Mouse (Mus musculus) megakaryocyte progenitor cell, adult 5-6 weeks (primary cell): ENCODE results near the gene Nfatc2. TPM values are rescaled to one million over a fixed set of nuclear protein-coding genes. Genes with fewer than 3 reads are reported as not detected.
A peak's percentile ranks its signal among the peaks of the same experiment; 100 is the strongest.

Experiments
- ATAC-seq: replicated peaks from 2 replicates; pipeline ENCODE4 v1.8.0; 2016; ENCODE audit warnings: mild to moderate bottlenecking, moderate TSS enrichment, inconsistent platforms; ENCODE audit not compliant: poor library complexity
- total RNA-seq, 2 experiments: library from RNA; stranded (forward) in 1 of 2; stranded (reverse) in 1 of 2; fragments of 157-497, 149-512 nt in 1 of 2; fragments of 200-1000 nt in 1 of 2; gene quantifications; 2 replicates each; pipeline versions ENCODE4 v1.2.3 to v1.2.4; 2015 to 2017

Nfatc2 gene
- total RNA-seq, 2 experiments from 2014 or later, result 0.17 to 1.7 TPM

DNA sequence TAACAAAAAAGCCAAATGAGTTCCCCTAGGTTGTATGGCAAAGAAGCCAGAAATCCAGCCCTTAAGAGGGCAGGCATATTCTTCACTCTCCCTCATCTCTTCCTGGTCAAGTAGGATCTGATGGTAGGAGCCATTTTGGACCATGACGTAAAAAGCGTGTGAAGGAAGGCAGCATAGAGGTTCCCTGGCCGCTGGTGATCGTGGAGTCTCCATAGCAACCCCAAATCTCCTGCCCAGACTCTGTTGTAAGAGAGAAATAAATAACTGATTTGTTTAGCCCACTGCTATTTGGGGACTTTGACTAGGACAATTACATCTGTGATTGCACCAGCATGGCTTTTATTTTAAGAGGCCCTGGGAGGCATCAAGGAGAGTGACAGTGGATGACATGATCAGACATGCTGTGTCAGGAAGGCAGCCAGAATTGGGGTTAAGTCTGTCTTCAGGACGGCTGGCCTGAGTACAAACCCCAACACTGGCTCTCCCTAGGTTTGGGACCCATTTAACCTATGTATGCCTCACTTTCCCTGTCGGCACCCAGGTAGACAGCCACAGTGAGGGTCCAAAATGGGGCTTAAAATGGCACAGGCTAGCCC lies 8.3 kb upstream of the Nfatc2 start:
- no peak for ATAC-seq

DNA sequence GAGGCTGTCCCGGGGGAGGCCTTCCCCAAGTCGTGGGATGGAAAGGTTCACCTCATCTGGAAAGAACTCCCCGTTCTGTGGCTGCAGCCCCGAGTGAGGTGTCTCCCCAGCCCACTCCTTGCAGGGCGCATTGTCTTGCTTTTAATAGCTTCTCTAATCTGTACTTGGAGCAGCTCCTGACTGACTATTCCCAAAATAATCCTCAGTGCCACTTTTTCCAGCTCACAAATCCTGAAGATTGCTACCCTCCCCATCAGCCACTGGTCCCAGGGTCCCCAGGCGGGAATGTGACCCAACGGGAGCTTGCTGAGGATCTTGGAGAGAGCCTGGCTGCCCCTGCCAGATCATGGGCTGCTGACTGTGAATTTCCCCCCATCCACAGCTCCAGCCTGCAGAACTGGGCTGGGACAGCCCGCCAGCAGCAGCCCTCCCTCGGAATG lies 6.7 kb upstream of the Nfatc2 start:
- ATAC-seq, result no peak

DNA sequence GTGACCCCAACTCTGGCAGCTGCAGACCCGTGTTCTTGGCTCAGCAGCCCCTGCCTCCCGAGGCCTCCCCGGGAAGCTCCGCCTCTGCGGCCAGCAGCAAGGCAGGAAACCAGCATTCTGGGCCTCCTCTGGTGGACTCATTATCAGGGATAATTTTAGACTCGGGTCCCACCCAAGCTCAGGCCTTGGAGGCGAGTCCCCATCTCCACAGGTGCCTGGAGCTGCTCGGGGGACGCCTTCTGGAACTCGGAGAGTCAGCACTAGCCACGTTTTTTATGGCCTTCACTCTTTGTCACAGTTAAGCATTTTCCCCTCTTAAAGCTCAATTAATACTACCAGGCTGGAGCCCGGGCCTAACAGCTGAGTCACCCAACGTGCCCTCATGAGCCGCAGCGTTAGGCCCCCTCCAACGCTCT lies 3.2 kb upstream of the Nfatc2 start:
- ATAC-seq, result peak; percentile 26; the same call in 1 of the 2 replicates

DNA sequence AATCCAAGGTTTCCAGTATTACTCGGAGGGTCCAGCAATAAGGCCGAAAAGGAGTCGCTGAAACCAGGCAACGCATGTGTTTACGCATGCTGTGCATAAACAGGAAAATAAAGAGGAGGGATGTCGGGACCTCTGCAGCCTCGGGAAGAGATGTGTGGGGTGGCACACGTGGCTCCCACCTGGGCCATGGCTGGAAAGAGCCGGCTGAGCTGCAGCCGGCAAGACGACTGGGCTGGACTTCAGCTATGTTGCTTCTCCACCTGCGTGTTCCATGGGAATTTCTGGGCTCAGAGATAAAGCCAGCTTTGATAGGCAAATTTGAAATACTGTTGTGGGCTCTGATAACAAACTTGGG lies 907 bp upstream of the Nfatc2 start:
- no peak for ATAC-seq

DNA sequence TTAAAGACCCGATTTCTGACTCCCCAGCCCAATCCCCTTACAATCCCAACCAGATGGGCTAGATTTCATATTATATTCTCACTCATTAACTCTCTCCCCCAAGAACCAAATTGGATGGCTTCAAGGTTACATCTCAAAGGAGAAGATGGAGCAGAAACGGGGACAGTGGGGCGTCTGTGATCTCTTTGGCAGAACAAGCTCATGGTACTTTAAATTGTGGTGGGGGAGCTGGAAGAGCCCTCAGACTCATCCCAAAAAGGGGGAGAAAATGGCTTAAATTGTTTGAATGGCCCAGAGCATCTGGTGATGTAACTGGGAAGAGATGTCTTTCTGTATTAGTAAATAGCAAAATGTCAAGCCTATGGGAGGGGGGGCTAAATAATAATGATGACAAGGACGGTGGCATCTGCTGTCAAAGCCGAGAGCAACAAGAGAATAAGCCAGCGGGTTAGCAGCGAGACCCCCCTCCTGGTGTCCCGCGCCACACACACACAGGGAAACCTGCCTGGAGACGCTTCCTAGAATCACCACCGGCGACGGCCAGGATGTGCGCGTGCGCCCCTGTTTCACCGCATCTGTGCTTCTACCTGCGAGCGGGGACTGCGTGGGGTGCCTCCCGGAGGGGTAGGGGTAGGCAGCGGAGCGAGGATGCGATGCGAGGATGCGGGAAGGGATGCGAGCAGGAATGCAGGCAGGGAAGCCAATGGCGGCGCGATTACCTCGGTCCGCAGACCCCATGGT lies 537 bp downstream of the Nfatc2 start:
- ATAC-seq, result no peak

DNA sequence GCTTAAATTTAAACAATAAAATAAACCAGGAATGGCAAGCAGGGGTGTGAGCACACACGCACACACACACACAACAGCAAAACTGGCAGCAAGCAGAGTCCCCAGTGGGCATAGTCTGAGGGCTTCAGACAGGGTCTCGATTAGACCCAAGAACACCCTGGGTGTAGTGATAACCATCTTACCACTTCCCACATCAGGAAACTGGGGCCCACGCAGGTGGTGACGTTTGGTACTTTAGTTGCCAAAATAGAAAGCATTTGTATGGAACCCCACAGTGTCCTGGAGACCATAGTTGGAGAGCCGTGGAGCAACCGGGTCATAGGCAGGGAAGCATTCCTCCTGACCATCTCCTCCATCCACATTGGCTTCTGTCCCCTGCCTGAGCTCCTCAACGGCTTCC lies 5.8 kb downstream of the Nfatc2 start:
- 0 out of 2 replicates have a peak, but pooled peaks have one; percentile 19 for ATAC-seq

DNA sequence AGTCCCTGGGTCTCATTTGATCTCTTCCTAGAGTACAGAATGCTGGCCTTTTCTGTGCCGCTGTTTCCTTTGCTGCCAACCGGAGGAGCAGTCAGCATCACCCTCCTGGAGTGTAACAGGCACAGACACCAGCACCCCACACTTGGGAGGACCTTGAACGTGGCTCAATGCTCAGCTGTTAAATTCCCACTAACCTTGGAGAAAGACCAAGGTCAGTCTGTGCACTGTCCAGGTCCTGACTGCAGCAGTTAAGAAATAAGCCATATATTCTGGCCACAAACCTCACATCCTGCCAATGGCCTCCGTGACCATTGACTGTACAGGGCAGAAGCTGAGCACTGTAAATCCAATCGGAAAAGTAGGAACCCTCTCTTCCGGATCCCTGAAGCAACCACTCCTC lies 7.8 kb downstream of the Nfatc2 start:
- no peak for ATAC-seq

DNA sequence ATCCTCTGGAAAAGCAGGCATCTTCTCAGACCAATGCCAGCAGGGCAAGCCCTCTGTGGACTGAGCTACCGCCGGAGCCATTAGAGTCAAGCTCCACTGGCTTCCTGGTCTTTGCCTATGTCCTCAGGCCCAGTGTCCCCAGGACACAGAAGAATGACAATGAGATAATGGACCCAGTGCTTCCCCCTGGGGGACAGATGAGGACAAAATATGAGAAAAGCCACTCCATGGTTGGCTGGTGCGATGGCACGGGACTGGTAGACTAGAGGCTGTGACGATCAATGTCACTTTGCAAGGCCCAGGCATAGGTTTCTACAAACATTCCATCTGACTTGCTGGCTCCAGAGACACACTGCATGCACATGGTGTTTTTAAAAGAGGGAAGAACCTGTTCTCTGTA lies 8.5 kb downstream of the Nfatc2 start:
- ATAC-seq, result no peak

DNA sequence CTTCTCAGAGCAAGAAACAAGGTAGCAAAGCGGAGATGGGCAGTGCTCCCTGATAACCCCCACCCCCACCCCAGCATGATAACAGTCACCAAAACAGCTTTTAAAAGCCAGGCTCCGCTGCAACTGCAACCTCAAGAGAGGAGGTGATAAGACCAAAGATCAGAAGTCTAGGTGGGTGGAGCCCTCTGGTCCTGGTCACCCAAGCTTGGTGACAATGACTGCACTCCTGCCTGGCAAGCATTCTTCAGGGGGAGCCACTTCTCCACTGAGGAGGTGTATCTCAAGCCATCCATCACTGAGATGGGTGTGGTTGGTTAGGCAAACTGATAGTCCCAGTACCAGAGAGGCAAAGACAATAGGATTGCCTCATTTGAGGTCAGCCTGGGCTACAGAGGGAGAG lies 10.4 kb downstream of the Nfatc2 start:
- peak; percentile 36 for ATAC-seq

DNA sequence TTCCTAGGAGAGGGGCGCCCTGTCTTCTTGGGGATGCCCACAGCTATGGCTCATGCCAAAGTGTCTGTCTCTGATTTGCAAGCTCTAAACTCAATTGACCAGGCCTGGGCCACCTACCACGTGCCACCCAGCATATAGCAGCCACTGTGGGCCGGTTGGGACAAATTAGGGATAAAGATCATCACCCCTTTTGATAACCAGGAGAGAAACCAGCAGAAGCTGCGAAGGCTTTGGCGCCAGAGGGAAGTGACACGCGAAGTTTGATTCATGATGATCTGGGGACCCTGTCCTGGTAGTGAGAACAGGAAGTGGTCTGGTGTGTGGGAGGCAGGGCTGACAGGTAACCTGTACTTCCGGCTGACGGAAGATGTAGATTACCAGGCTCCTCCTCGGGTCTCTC lies 10.9 kb downstream of the Nfatc2 start:
- ATAC-seq, result peak; percentile 30; the same call in 1 of the 2 replicates

DNA sequence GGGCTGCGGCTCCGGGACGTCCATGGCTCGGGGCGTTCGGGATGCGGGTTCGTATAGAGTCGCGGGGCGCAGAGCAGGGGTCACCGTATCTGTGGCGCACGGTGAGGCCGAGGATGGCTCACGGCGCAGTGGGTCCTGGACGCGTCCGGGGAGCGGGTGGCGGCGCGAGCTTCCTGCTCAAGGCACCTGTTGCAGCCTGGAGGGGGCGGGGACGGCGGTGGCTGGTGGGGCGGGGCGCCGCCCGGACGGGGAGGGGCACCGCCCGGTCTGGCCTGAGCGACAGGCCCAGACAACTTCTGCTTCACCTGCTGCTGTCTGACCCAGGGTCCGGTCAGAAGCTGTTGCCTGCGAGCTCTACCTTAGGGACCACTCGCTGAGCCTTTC lies 11.3 kb downstream of the Nfatc2 start:
- ATAC-seq, result peak; percentile 47

DNA sequence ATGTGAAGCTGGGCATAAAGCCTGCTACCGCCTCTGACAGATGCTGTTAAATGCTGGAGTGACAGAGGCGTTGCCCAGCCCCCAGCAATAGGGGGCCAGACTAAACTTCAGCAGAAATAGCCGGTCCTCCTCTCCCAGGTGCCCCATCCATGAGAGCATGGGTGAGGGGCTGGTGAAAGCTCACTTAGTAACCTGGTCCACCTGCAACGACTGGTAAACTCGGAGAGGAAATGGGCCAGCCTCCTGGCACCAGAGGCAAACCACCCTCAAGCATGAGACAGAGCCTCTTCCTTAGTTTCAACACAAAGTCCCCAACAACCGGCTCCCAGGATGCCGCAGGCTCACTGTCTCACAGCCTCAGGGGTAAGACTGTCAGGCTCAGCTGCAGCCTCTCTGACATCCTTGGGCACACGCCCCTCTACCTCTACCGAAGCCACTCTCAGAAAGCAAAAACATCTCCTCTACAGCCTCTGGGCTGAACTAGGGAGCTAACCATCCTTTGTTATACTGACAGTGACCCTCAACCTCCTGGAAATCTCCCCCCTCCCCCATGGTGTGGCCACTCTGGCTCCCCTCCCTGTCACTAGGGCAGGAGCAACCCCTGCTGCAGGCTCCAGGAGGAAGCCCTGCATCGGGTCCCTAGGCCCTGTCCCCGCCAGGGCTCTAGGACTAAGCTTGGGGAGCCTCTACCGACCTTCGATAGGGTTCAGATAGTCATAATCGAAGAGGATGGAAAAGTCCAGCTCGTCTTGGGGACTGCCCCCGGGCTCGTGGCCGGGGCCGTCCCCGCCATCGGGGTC lies 11.9 kb downstream of the Nfatc2 start:
- peak; percentile 30 for ATAC-seq

DNA sequence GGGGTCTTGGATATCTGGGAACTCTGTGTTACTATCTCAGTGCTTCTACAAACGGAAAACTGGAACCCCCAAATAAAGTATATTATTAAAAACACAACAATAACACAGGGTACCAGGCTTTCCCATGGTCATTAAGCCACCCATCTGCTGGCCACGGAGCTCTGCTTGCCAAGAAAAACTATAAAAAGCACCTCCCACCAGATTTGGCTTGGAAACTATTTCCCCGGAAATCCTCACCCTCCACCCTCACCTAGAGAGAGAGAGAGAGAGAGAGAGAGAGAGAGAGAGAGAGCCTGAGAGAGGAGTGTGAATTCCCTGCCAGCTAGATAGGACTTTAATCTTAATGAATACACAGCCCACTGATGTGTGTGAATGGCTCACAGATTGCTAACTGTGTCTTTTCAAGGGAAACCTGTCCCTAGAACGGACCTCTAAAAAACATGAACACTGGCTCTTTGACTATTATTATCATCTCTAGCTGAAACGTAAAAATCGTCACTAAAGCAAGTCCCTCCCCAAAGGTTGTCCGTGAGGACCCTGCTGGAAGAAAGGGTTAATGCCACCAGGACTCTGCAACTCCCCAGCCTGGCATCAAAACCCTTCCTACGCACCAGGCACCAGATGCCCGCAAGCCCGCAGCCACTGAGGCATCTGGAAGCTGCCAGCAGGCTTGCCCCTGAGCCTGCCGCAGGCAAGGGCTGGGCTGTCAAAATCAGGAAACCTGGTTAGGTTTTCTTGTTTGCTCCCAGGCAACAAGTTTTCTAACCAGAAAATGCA lies 12.7 kb downstream of the Nfatc2 start:
- ATAC-seq, result peak; percentile 32; the same call in 1 of the 2 replicates

DNA sequence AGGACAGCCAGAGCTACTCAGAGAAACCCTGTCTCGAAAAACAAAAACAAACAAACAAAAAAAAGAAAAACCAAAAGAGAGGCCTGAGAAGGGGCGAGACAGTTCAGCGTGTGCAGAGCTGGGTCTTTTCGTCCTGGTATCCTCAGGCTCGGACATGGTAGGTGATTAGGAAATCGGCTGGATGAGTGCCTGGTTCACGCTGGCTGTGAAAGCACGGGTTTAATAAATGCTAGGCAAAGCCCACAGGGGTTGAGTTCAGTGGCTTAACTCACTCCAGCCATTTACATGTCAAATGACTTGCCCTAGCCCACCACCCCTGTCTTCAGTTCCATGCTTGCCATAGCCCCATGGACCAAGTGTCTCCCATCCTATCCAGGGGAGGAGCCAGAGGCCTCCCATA lies 14.3 kb downstream of the Nfatc2 start:
- ATAC-seq, result no peak

DNA sequence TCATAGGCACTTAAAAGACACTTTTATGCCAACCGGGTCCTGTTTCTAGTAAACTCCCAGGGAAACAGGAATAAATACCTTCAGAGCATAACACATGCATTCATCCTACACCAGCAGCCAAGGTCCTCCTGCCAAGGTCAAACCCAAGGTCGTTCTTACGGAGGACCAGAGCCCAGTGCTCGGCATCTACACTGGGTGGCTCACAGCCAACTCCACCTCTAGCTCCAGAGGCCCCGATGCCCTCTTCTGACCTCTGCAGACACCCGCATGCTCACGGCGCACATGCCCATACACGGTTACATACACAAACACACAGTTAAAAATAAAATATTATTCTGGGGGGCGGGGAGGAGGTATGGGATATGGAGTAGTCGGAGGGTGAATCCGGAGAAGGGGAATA lies 14.9 kb downstream of the Nfatc2 start:
- no peak for ATAC-seq

DNA sequence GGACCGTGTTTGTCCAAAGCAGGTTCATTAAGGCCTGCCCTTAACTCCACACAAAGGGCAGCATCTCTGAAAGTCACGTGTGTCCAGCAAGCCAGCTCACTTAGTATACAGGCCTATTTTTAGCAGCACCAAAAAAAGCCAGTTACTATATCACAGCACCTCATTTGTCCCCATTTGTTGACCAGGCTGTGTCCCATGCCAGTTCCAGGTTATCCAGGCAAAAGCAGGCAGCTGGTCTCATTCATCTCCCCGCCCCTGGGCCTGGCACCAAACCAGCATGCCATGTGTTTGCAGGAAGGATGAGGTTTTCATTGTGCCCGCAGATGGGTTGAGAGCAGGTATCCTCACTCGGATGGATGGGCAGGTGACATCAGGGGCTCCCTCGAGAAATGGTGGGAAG lies 16.6 kb downstream of the Nfatc2 start:
- ATAC-seq, result no peak

DNA sequence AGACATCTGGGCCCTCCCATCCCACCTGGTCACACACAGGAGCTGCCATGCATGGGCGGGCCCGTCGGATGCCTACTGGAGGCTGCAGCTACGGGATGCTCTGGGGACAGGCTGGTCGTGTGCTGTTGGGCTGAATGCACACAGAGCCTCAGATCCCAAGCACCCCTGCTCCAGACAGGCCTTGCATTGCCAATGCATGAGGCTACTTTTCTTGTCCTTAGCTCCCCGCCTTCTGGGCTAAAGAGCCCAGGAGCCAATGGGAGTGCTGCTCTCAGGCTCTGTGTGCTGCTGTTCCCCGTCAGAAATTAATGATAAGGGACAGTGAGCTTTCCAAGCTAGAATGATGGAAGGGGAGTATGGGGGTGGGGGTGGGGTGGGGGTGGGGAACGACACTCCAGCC lies 17.0 kb downstream of the Nfatc2 start:
- no peak for ATAC-seq

DNA sequence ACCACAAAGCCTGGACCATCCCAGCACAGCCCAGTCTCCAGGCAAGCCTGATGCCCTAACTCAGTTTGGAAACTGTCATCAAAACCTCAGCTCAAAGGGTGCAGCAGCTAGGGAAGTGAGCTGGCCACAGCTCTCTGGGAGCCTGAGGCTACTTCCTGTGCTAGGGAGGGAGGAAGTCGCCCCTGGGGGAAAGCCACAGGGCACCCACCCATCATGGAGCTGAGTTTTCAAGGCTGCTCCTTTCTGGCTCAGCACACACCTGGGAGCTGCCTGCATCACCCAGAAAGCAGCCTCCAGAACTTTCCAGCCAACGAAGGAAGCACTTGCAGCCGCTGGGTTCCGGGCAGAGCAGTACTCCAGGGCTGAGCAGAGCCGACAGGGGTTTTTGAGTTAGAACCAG lies 18.4 kb downstream of the Nfatc2 start:
- ATAC-seq, result peak; percentile 76

DNA sequence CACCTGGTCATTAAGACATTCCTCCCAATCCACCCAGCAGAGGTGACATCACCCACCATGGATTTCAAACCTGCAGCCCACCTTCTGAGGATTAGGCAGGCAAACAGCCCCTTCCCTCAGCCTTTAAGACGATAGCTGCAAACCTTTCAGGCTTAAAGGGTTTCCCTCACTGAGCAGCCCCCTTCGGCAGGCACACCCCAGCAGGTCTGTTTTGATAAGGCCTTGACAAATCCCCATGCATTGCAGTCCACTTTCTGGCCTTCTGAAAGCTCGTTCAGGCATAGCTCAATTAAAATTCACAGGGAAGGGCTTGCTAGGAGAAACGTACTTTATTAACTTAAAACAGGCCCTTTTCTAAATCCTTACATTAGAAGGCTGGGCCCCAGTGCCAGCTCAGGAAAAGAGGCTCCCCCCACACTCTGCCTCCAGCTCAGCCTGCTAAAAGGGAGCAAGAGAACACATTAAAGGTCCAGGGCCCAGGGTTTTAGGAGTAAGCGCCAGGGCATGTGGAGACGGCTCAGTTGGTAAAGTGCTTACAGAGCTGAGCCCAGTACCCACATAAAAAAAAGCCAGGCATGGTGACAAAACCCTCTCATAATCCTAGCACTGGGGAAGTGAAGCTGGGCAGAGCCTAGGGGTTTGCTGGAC lies 20.1 kb downstream of the Nfatc2 start:
- ATAC-seq, result no peak

DNA sequence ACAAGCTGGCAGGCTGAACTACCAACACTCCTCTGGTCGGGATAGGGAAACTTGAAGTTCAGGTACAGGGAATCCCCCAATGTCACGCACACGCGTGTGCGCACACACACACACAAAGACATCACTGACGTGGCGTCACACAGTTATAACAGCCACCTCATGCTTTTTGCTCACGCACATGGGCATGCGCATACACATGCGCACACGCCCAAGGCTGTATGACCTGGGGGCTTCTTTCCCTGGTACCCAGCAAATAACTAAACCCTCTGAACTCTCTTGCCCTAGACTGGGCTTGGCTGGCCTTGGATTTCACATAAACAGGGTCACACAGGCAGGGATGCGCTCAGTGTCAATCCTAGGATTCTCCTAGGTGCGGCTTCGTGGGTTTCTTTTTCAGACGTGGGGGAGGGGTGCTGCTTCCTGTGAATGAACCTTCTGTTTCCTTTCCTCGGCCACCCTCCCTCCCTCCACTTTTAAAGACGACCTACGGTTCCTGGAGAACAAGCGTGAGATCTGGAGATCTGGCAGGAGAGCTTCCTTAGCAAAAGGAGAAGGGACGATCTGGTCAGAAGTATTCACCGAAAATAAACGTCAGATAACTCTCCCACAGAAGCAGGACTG lies 21.1 kb downstream of the Nfatc2 start:
- no peak for ATAC-seq
